Mouse (Mus musculus): ENCODE measurements around the gene Mboat1.

DNA sequence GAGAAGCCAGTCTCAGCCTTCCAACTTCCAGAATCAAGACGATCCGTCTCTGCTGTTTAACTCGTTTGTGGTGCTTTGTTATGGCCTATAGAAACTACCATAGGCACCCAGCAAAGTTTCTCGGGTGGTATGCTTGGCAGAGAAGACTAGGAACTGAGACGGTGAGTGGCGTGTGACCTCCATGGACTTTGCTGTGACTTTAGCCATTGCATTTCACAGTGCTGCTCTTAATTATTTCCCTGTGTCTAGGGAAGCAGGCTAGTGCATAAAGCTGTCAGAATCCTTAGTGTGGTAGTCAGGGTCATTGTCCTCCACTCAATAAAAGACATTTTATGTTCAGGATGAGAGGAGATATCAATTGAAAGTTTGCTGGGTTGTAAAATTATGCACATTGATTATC lies 49.3 kb downstream of the Mboat1 start:
- TF ChIP-seq POLR2A (IDR thresholded peaks at IDR 0.05; ENCODE audit: borderline replicate concordance, insufficient read depth, low read length), result no peak
- TF ChIP-seq CTCF (IDR thresholded peaks at IDR 0.05; ENCODE audit: borderline replicate concordance, insufficient read depth, low read depth, low read length), result no peak

Measured in cerebellum, adult 2 months (tissue).